Mouse (Mus musculus): ENCODE results near the gene C1qtnf7. TPM values are rescaled to one million over a fixed set of nuclear protein-coding genes. Genes with fewer than 3 reads are reported as not detected.

The C1qtnf7 gene
- total RNA-seq, 2 experiments from 2014 or later: 7.1 to 7.9 TPM

DNA sequence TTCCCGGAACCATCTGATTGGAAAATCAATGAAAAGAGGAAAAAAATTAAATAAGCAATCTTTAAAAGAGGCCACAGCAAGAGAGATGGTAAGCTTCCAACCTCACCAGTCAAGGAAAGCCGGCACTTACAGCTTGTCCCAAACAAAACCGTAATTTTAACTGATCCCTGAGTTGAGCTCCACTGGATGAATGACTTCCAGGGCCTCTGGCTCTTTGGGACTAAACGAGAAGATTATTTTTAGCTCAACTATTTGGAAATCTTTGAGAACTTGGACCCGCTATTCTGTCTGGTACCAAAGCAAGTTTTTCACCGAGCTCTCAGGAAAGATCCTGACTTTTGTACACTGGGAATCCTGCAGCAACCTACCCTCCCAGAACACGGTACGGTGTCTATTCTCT is 86.3 kb downstream of the C1qtnf7 start:
- intact Hi-C loops (cut with DNase I): no loop called here
- DNase-seq: no peak

DNA sequence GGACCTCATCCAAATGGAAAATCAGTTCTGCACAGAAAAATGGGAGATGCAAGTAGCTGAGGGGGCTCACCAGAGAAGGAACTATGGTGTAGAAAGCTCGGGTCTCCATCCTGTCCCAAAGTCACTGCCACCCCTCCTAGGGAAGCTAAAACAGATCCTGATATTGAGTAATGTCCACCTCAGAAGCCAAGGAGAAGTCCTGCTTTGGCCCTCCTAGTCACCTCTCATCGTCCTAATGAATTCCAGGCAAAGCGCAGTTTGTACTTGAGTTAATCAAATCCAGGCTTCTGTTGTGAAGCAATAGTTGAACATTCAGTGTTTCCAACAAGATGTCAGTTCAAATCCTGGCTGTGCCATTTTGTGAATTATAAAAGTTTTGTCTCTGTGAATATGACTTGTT is 87.2 kb downstream of the C1qtnf7 start:
- DNase-seq: no peak
- intact Hi-C loops (cut with DNase I): no loop called here

DNA sequence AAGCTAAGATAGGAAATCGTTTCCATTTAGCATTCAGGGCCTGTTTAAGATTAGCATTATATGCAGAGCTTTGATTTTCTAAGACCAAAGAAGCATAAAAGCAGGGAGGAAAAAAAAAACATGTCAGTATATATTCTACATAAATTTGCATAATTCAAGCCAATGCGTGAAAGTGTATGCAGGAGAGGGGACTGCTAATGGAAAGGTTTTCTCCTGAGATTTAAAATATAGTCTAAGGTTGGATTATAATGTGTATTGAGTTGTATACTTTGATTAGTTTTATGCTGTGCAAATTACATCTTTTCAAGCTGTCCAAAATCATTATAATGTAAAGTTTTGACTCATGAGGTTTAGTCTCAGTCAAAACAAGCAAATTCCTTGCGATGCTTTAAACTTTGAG is 88.2 kb downstream of the C1qtnf7 start:
- intact Hi-C loops (cut with DNase I): no loop called here

DNA sequence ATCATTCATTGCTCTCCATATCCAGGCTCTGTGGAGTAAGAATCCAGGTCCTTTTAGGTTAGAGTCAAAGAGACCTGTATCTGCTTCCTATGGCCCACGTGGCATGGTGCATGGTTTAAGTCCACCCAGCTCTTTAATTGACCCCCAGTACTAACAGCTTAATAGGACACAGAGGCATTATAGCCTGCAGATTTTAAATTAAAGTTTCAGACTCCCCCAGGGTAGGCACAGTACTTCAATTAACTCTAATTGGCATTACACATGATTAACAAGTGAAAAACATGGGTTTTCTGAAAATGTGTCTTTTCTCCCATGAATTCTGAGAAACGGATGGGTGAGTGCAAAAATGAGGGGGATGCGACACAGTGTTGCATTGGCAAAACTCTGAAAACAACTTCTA is 92.7 kb downstream of the C1qtnf7 start:
- no peak for DNase-seq
- intact Hi-C loops (cut with DNase I): no loop called here

More for the DNA sequence above, 88.2 kb downstream of the C1qtnf7 start:
- DNase-seq: no peak

DNA sequence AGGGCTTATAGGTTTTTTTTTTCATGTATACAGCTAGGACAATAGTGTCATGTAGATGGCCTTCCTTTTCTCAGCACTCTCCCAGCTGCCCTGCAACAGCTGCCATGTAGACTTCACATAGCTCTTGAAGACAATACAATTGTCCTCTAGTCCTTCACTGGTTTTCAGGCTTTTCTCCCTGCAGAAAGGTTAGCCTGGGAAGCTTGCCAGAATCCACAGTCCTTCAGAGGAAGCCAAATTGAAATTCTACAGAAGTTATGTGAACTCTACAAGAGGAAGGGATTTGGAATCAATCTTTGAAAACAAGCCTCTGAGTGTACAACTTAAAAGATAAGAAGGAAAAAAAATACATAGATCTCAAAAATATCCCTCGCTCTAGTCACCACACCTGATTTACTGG is 94.4 kb downstream of the C1qtnf7 start:
- intact Hi-C loops (cut with DNase I): no loop called here
- no peak for DNase-seq

DNA sequence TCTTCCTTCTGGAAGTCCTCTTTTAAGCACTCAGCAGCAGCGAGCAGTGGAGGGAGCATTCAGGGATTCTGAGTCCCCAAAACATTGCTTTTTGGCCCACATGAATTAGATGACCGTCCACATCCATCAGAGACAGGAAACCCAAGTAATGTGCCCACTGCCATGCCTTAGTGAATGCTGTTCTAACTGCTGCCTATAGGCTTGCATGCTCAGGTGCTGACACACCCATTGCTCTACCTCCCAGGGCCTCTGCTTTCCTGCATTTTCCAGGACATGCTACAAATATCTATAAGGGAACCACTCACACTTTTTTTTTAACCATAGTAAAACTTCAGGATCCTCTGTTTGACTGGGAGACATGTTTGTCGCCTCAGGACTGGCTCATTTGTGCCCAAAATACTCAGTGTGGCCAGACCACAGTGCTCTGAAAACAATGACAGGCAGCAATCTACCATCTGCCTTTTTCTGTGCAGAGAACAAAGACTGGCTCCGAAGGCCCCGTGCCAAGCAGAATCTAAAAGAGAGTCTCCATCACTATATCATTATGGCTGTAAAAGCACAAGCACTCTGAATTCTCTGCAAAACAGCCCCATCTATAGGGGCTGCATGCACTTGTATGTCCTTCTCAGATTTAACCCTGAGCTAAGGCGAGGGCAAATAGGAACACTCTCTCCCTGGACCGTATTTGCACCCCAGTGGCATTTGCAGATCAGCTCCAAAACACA is 106.4 kb downstream of the C1qtnf7 start:
- intact Hi-C loops (cut with DNase I): no loop called here
- no peak for DNase-seq

DNA sequence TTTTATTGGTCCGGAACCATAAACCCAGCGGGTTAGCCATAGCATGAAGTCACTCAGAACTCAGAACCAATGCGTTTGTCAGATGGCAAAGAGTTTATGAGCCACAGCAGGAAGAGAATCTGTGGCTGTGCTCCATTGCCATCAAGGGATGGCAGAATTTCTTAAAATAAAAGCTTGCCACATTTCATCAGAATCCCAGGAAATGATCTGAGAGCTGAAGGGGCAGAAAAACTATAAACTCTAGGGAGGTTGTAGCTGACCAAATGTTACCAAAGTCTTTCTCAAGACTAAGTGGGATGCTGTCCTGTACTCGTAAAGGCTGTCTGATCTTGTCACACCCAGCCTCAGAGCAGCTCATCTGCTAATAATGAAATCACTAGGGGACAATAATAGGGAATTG is 110.1 kb downstream of the C1qtnf7 start:
- intact Hi-C loops (cut with DNase I): no loop called here

DNA sequence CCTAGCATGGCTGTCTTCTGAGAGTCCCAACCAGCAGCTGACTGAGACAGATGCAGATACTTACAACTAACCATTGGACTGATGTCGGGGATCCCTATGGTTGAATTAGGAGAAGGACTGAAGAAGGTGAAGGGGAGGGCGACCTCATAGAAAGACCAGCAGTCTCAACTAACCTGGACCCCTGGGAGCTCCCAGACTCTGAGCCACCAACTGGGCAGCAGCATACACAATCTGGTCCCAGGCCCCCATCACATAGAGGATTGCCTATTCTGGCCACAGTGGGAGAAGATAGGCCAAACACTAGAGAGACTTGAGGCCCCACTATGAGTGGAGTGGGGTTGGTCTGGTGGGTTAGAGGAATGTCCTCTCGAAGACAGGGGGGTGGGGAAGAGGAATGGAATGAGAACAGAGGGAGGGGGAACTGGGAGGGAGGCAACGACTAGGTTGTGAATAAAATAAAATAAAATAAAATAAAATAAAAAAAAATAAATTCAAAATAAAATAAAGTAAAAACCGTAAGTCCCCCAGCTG is 118.8 kb downstream of the C1qtnf7 start:
- intact Hi-C loops (cut with DNase I): loop anchor here (2.0 to 10.0 kb wide), 4 partner anchors 51 to 1749 kb away; no protein-coding TSS in a partner anchor
- DNase-seq: no peak

More for the DNA sequence above, 110.1 kb downstream of the C1qtnf7 start:
- no peak for DNase-seq

DNA sequence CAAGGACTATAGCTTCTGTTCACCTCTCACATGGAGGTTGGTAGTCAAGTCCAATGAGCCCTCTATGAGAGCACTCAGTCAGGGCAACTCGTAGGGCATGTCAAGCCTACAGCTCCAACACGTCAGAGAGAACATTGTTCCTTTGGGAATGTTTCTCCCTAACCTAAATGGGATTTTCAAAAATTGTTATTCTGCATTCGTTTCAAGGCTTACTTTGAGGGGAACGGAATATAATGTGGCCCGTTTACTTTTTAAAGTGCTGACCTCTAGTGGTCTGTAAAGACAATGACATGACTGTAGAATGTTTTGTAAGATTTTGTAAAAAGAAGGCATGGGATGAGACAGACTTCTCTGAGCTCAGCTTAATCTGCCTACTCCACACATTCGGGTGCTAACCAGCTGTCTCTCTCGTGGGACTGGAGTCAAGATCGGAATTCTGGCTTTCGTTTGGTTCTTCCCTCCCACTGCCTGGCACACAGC is 119.3 kb downstream of the C1qtnf7 start:
- intact Hi-C loops (cut with DNase I): loop anchor here (2.0 to 10.0 kb wide), 4 partner anchors 52 to 1750 kb away; no protein-coding TSS in a partner anchor
- DNase-seq: peak in 1 of 2 experiments; percentile 21

DNA sequence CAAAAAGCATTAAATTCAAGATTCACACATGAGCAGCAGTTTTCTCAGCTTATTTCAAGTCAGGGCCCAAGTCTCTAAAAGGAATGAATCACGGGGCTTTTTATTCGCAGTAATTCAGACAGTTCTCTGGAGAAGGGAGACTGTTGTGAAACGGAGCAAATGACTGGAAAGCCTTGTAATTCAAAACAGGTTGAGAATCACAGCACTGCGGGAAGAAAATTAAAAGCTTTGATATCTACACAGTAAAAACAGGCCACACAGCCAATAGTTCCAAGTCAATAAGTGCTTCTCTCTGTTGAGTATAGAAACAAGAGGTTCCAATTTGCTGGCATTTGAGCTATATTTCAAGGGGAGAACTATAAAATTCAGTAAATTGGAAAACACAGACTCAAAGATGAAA is 129.7 kb downstream of the C1qtnf7 start:
- no peak for DNase-seq
- intact Hi-C loops (cut with DNase I): no loop called here

DNA sequence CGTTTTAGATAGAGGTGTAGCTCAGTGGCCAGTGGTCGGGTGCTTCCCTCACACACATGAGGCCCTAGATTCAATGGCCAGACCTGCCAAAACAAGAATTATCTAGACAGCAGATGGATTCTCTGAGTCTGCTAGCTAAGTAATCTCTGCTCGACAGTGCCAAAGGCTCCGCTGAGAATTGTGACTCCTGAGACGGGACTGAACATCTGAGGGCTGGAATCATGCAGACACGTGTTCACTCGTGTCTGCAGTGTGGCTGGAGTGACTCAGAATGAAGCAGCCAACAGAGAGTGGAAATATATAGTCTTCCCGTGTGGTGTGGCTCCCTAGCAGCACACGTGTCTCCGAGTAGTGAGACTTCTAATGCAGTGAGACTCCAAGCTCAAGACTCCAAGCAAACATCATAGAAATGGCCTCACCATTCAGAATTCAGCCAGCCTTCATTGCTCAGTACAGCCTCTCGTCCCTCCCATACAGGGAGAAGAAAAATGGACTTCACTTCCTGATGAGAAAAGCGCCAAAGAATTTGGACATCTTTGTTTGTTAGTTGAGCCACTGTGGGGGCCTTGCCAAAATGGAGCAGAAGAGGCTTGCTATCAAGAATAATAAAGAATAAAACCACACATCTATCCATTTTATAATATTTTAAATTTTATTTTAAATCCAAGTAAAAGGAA is 131.9 kb downstream of the C1qtnf7 start:
- intact Hi-C loops (cut with DNase I): no loop called here
- DNase-seq: no peak

DNA sequence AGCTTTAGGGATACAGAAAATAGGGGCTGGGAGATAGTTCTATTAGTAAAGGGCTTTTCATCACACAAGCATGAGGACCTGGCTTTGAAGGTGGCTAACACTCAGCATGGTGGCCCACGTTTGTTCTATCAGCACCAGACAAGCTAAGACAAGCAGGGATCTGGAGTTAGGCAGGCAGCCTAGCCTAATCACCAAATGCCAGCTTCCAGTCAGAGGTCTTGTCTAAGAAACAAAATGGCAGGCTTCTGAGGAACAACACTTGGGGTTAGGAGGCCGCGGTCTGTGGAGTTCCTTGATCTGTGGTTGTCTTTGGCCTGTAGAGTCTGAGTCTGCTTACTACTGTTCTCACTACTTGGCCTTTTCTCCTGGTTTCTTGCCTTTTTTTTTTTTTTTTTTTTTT is 146.2 kb downstream of the C1qtnf7 start:
- intact Hi-C loops (cut with DNase I): no loop called here

DNA sequence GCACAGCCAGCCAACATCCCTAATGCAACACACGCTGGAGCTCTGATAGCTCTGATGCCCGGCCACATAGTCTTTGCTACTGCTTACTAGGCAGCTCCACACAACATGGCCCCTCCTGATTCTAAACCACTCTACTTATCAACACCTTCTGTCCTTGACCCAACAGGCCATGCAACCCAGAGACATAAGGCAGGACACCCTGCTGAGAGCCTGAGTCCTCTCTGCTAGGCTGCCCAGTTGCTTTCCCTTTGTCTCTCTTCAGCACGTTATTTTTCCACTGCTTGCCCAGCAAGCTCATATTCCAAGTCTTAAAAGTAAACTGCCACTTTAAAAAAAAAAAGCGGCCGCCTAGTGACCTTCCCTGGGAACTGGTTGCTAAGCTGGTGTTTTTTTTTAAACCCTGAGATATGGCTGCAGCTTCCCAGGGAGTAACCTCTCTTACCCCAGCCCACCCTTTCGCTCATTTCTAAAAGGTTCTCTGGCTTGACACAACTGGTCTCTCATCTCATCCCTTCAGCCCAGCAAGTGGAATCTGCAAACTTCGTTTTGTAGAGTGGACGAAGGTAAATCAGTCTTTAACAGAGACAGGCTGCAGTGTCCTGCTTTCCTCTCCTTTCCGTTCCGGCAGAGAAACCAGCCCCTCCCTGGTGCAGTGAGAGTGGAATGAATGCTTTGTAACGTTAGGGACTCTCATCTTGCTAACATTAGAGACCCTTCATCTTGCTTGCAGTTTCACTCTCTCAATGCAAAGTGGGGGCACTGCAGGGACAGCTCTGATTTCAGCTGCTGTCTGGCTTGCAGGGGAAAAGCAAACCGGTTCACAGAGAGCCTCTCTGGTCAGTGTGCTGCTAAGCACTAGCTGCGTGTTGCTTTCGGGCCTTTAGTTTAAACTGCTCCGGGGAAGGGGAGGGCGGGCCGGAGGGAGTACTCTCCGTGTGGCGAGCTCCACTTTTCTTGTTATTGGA is 146.9 kb downstream of the C1qtnf7 start, which contains the start of gene Cc2d2a:
Gene Cc2d2a, plus strand, starts transcription at position 350 of the 965 bp plus-strand sequence.
- DNase-seq: peak; percentile 37 to 60
- intact Hi-C loops (cut with DNase I): no loop called here

More for the DNA sequence above, 146.2 kb downstream of the C1qtnf7 start:
- DNase-seq: peak; percentile 8 to 9

DNA sequence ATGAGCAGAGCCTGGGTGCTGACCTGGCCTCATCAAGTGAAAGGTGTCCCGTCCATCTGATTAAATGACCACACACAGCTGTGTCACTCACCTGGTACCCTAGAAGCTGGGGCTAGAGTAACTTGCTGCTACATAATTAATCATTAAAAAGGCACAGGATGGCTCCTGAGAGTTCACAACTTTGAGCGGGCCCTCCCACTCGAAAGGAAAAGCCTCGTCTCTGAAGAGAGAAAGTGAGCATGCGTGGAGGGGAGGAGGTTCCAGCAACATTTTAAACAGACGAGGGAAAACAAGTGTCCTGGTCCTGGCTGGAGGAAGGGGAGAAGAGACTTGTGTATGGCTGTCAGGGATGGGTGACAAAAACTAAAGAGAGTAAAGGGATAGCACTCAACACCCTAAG is 148.2 kb downstream of the C1qtnf7 start:
- DNase-seq: no peak
- intact Hi-C loops (cut with DNase I): no loop called here

DNA sequence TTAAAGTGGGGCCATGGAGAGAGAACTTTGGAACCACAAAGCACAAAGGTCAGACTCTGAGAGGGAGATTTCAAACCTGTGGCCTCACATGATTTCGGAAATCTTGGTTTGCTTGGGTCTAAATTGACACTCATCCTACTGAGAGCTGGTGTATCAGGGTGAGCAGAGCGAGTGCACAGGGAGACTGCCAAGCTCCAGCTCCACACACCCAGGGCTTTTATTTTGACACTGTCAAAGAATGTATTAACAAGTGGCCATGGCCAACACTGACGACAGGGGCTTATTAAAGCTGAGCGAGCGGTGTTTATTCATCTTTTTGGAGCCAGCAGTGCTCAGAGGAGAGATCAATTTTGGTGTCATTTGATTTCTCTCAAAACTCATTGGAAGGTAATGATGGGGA is 149.8 kb downstream of the C1qtnf7 start:
- intact Hi-C loops (cut with DNase I): no loop called here
- DNase-seq: peak; percentile 27 to 33

Other genes with a start within 250 kb of the C1qtnf7 start
- gene Cc2d2a, start 146.8 kb downstream of the C1qtnf7 start, total RNA-seq (2021): 10 to 100 TPM in 1 of 2 experiments, 1 to 10 TPM in 1; 9.6 to 10.3 TPM

Measured in heart, postnatal 36 days (tissue).